Mouse (Mus musculus) heart, adult 11 months (tissue): ENCODE data around the gene AU022751.
A peak's percentile ranks its signal among the peaks of the same experiment; 100 is the strongest.
"Not testable (repeated sequence)": the region's sequence is repeated elsewhere in the genome, so short reads cannot be mapped to it uniquely, and the experiment has no call there.

ENCODE experiments used
- DNase-seq: peaks from one replicate; pipeline ENCODE4 v3.0.0; 2022

AU022751 gene

GRCm38 (mm10) chrX:6082954-6083680, at the start of gene AU022751:
AU022751 (minus strand) TSS chrX:6083419.
- DNase-seq, result peak; percentile 83

GRCm38 (mm10) chrX:6091996-6092757, 9.0 kb upstream of the AU022751 start:
- DNase-seq, result no peak

GRCm38 (mm10) chrX:6091547-6091946, 8.3 kb upstream of the AU022751 start:
- no peak for DNase-seq

- no peak for DNase-seq
Observed at GRCm38 (mm10) chrX:6061563-6061962, 21.7 kb downstream of the AU022751 start.

- not testable (repeated sequence) for DNase-seq
Observed at GRCm38 (mm10) chrX:6047936-6048614, 35.1 kb downstream of the AU022751 start.

GRCm38 (mm10) chrX:6047066-6047935, 35.9 kb downstream of the AU022751 start, which contains the start of gene Nudt11:
Nudt11 (plus strand) TSS chrX:6047453.
- DNase-seq, result not testable (repeated sequence)
